Mouse (Mus musculus): ENCODE results near the gene Ggt6. TPM values are rescaled to one million over a fixed set of nuclear protein-coding genes. Genes with fewer than 3 reads are reported as not detected.

Gene Ggt6
- total and polyA plus RNA-seq, 3 experiments = 0.13 to 0.19 TPM; not detected in 1

GRCm38 (mm10) chr11:72401068-72401467 is 34.3 kb upstream of the Ggt6 start:
- DNase-seq (ENCODE audit: extremely low read depth) = no peak
- TF ChIP-seq CTCF (conservative IDR thresholded peaks at IDR 0.05 in 1 of 2, IDR thresholded peaks at IDR 0.05 in 1 of 2; ENCODE audit: low read depth in 2 of 2, low read length in 2 of 2) = no peak
- no peak for TF ChIP-seq TBP (conservative IDR thresholded peaks at IDR 0.05; ENCODE audit: low read depth, low read length)
- TF ChIP-seq NRF1 (IDR thresholded peaks at IDR 0.05; ENCODE audit: low read depth, low read length) = no peak
- no peak for TF ChIP-seq UBTF (IDR thresholded peaks at IDR 0.05; ENCODE audit: low read depth, low read length)
- TF ChIP-seq ZC3H11A (IDR thresholded peaks at IDR 0.05; ENCODE audit: low read depth, low read length) = no peak
- no peak for TF ChIP-seq SMC3 (IDR thresholded peaks at IDR 0.05; ENCODE audit: low read depth, low read length)
- TF ChIP-seq MEF2A (IDR thresholded peaks at IDR 0.05; ENCODE audit: borderline replicate concordance, low read depth, low read length) = no peak
- TF ChIP-seq MAFK (IDR thresholded peaks at IDR 0.05; ENCODE audit: insufficient replicate concordance, low read length) = no peak
- TF ChIP-seq USF1 (IDR thresholded peaks at IDR 0.05; ENCODE audit: low read depth, low read length) = no peak
- no peak for TF ChIP-seq PAX5 (IDR thresholded peaks at IDR 0.05; ENCODE audit: low read length)
- no peak for TF ChIP-seq GABPA (IDR thresholded peaks at IDR 0.05; ENCODE audit: insufficient replicate concordance, low read depth, low read length)
- no peak for TF ChIP-seq MAZ (IDR thresholded peaks at IDR 0.05; ENCODE audit: low read depth, low read length)
- TF ChIP-seq BHLHE40 (IDR thresholded peaks at IDR 0.05; ENCODE audit: low read depth, low read length) = no peak
- no peak for TF ChIP-seq ZNF384 (IDR thresholded peaks at IDR 0.05; ENCODE audit: low read depth, low read length)
- no peak for TF ChIP-seq POLR2AphosphoS2 (IDR thresholded peaks at IDR 0.05; ENCODE audit: low read depth, low read length)
- TF ChIP-seq JUN (IDR thresholded peaks at IDR 0.05; ENCODE audit: insufficient read depth, low read depth, low read length) = no peak
- TF ChIP-seq ETS1 (conservative IDR thresholded peaks at IDR 0.05; ENCODE audit: low read depth, low read length) = no peak
- Histone ChIP-seq H3K79me2 (replicated peaks; ENCODE audit: control insufficient read depth, extremely low read depth, insufficient read depth, poor library complexity, severe bottlenecking) (no peaks in the 10 kb centered on the region), H3K9me3 (replicated peaks; ENCODE audit: low read length) (peaks cover 7% of the 10 kb centered on the region), H3K27ac (ENCODE audit: insufficient read depth, low read depth) (no peak overlapping the region), H3K9ac (ENCODE audit: insufficient read depth, low read depth) (no peak overlapping the region), H3K36me3 (replicated peaks in 1 of 2; ENCODE audit: control insufficient read depth in 1 of 2, insufficient read depth in 1 of 2, low read length in 1 of 2) (no peaks in the 10 kb centered on the region), H3K27me3 (replicated peaks) (peaks cover 95% of the 10 kb centered on the region), H3K4me1 (ENCODE audit: control insufficient read depth in 1 of 2, insufficient read depth in 2 of 2) (no peaks in the 10 kb centered on the region), H3K4me3 (replicated peaks in 1 of 3; ENCODE audit: low read depth in 2 of 3, low read length in 2 of 3, poor library complexity in 1 of 3) (no peak overlapping the region), H3K4me2 (ENCODE audit: insufficient read depth, low read depth, poor library complexity, severe bottlenecking) (no peak overlapping the region)
- in situ Hi-C loops (cut with MboI; ENCODE audit: low pct_ligation_motif_present, low pct_unique_long_range_greater_than_20kb, low sequenced_read_pairs) = no loop called here
- dilution Hi-C loops (cut with MboI; ENCODE audit: extremely low pct_ligation_motif_present, extremely low pct_unique_long_range_greater_than_20kb, low sequenced_read_pairs) = no loop called here

GRCm38 (mm10) chr11:72402017-72402416 is 33.3 kb upstream of the Ggt6 start:
- Histone ChIP-seq H3K79me2 (replicated peaks; ENCODE audit: control insufficient read depth, extremely low read depth, insufficient read depth, poor library complexity, severe bottlenecking) (no peaks in the 10 kb centered on the region), H3K27me3 (replicated peaks) (peaks cover 93% of the 10 kb centered on the region), H3K4me1 (ENCODE audit: control insufficient read depth in 1 of 2, insufficient read depth in 2 of 2) (no peaks in the 10 kb centered on the region), H3K4me2 (ENCODE audit: insufficient read depth, low read depth, poor library complexity, severe bottlenecking) (no peak overlapping the region), H3K27ac (ENCODE audit: insufficient read depth, low read depth) (no peak overlapping the region), H3K9ac (ENCODE audit: insufficient read depth, low read depth) (no peak overlapping the region), H3K36me3 (replicated peaks in 1 of 2; ENCODE audit: control insufficient read depth in 1 of 2, insufficient read depth in 1 of 2, low read length in 1 of 2) (no peaks in the 10 kb centered on the region), H3K9me3 (replicated peaks; ENCODE audit: low read length) (peaks cover 7% of the 10 kb centered on the region), H3K4me3 (replicated peaks in 1 of 3; ENCODE audit: low read depth in 2 of 3, low read length in 2 of 3, poor library complexity in 1 of 3) (no peak overlapping the region)
- dilution Hi-C loops (cut with MboI; ENCODE audit: extremely low pct_ligation_motif_present, extremely low pct_unique_long_range_greater_than_20kb, low sequenced_read_pairs) = no loop called here
- TF ChIP-seq MAZ (IDR thresholded peaks at IDR 0.05; ENCODE audit: low read depth, low read length) (no peak), ZC3H11A (IDR thresholded peaks at IDR 0.05; ENCODE audit: low read depth, low read length) (no peak), ZMIZ1 (IDR thresholded peaks at IDR 0.05; ENCODE audit: low read depth, low read length) (no peak), KAT2A (IDR thresholded peaks at IDR 0.05; ENCODE audit: insufficient replicate concordance, low read length) (no peak), MAX (IDR thresholded peaks at IDR 0.05; ENCODE audit: low read length) (no peak), ZNF384 (IDR thresholded peaks at IDR 0.05; ENCODE audit: low read depth, low read length) (no peak), HCFC1 (IDR thresholded peaks at IDR 0.05; ENCODE audit: low read depth, low read length) (no peak), ELF1 (IDR thresholded peaks at IDR 0.05; ENCODE audit: low read depth, low read length) (no peak), ETS1 (conservative IDR thresholded peaks at IDR 0.05; ENCODE audit: low read depth, low read length) (no peak), MAFK (IDR thresholded peaks at IDR 0.05; ENCODE audit: insufficient replicate concordance, low read length) (no peak), CHD2 (IDR thresholded peaks at IDR 0.05; ENCODE audit: low read length) (no peak), SMC3 (IDR thresholded peaks at IDR 0.05; ENCODE audit: low read depth, low read length) (no peak), RAD21 (IDR thresholded peaks at IDR 0.05; ENCODE audit: low read depth, low read length) (no peak)
- in situ Hi-C loops (cut with MboI; ENCODE audit: low pct_ligation_motif_present, low pct_unique_long_range_greater_than_20kb, low sequenced_read_pairs) = no loop called here
- no peak for DNase-seq (ENCODE audit: extremely low read depth)
